Mouse (Mus musculus) G1E (cell line): Measurements from ENCODE around the gene Mxd1. TPM values are rescaled to one million over a fixed set of nuclear protein-coding genes. Genes with fewer than 3 reads are reported as not detected.

Experiments
- ATAC-seq: 2 replicates; pipeline ENCODE4 v1.8.0; 2016; ENCODE audit warnings: mild to moderate bottlenecking; ENCODE audit not compliant: insufficient number of reproducible peaks, poor library complexity, low FRiP score, severe bottlenecking; ENCODE audit errors: extremely low read depth
- DNase-seq: peaks from one replicate; pipeline ENCODE4 v3.0.0; 2012; ENCODE audit warnings: low spot score
- H3K27me3 ChIP-seq: 2 replicates; pipeline ENCODE4 v1.6.1; 2012; ENCODE audit warnings: mild to moderate bottlenecking, low read length, inconsistent platforms; ENCODE audit not compliant: insufficient read depth
- H3K36me3 ChIP-seq: replicated peaks from 2 replicates; pipeline ENCODE3; 2012; ENCODE audit warnings: mild to moderate bottlenecking, inconsistent platforms
- H3K4me1 ChIP-seq: 2 replicates; pipeline ENCODE4 v1.6.1; 2012; ENCODE audit warnings: low read depth, low read length, inconsistent platforms, mixed read lengths; ENCODE audit not compliant: insufficient read depth
- H3K4me3 ChIP-seq: 2 replicates; pipeline ENCODE4 v1.5.1; 2012; ENCODE audit warnings: low read depth, mild to moderate bottlenecking, inconsistent platforms, low read length, moderate library complexity, mixed read lengths
- H3K9me3 ChIP-seq: replicated peaks from 2 replicates; pipeline ENCODE4 v1.6.1; 2012; ENCODE audit warnings: inconsistent platforms
- CTCF ChIP-seq: IDR thresholded peaks from 2 replicates; pipeline ENCODE4 v1.5.1; 2012; ENCODE audit warnings: low read depth, low read length, inconsistent platforms, mixed read lengths
- GATA1 ChIP-seq: IDR thresholded peaks from 2 replicates; pipeline ENCODE4 v1.6.1; 2012; ENCODE audit warnings: borderline replicate concordance, low read length, inconsistent platforms, mixed read lengths
- GATA2 ChIP-seq: IDR thresholded peaks from 2 replicates; pipeline ENCODE4 v1.6.1; 2012; ENCODE audit warnings: low read depth, low read length, inconsistent platforms, borderline replicate concordance
- POLR2AphosphoS5 ChIP-seq: IDR thresholded peaks from 2 replicates; pipeline ENCODE4 v1.6.1; 2012; ENCODE audit warnings: low read depth, low read length, inconsistent platforms; ENCODE audit not compliant: insufficient replicate concordance
- TAL1 ChIP-seq: conservative IDR thresholded peaks from 2 replicates; pipeline ENCODE4 v1.6.1; 2012; ENCODE audit warnings: low read depth, low read length, inconsistent platforms, mixed read lengths
- polyA plus RNA-seq: library from polyadenylated mRNA; stranded (reverse); fragments of >175 nt; gene quantifications from 2 replicates; pipeline ENCODE4 v1.2.3, GENCODE M21; 2012
- total RNA-seq, 2 experiments: library from RNA; stranded (forward) in 1 of 2; stranded (reverse) in 1 of 2; fragments of 200-1000 nt in 1 of 2; fragments of >200 nt in 1 of 2; fragmentation: Nextera tagmentation in 1 of 2; gene quantifications; 2 replicates each; pipeline ENCODE4 v1.2.3; 2014 to 2017

Gene Mxd1
- total and polyA plus RNA-seq, 3 experiments: 6.6 to 116 (median 72.4) TPM

DNA sequence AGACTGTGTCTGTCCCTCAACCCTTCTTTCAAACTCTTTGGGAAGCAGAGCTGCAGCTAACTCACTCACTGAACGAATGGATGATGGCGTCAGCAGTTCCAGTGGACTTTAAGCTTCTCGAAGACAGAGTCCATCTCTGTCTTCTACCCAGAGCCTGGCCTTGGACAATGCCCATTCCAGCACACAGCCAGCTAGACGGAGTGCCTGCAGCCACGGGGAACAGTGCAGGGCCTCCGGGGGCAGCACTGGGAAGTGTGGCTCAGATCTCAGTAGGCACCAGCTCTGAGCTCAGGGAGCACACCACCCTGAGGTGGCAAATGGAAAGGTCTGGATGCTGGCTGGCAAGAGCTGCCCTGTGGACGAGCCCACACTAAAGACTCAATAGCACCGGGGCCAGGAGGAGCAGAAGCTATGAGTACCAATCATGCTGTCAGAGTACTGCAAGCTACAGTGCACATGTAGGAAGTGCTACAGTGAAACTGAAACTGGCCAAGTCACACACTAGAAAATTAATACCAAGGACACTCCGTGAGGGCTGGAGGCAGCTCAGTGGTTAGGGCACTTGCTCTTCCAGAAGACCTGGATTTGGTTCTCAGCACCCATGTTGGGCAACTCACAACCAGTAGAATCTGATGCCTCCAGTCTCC lies 14.6 kb downstream of the Mxd1 start:
- H3K4me3 ChIP-seq: no peak overlapping the region
- TF ChIP-seq GATA2: no peak
- TF ChIP-seq POLR2AphosphoS5: no peak
- TF ChIP-seq TAL1: no peak
- no peak for TF ChIP-seq GATA1
- no peak for TF ChIP-seq CTCF
- no peaks in the 10 kb centered on the region for H3K9me3 ChIP-seq
- DNase-seq: no peak
- no peak for ATAC-seq
- no peaks in the 10 kb centered on the region for H3K27me3 ChIP-seq
- H3K4me1 ChIP-seq: peaks cover 2% of the 10 kb centered on the region; the same call in 1 of the 2 replicates
- peaks cover 92% of the 10 kb centered on the region for H3K36me3 ChIP-seq

DNA sequence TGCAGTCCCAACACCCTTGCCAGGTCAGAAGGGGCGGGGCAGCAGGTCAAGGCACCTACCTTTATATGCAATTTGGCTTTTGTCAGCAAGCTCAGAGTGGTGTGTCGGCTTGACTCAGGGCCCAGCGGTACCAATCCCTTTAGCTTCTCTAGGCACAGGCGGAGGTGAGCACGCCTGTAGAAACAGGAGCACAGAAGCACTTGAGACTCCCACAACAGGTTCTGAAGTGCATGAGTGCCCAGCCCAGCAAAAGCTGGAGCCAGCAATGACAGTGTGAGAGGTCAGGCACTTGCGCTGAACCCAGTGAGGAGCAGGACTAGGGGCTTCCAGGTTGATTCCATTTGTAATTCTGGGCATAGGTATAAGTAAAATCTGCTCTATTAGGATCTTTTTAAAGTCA lies 15.9 kb downstream of the Mxd1 start:
- H3K9me3 ChIP-seq: no peaks in the 10 kb centered on the region
- no peaks in the 10 kb centered on the region for H3K27me3 ChIP-seq
- no peak overlapping the region for H3K4me3 ChIP-seq
- ATAC-seq (no peak), DNase-seq (no peak)
- no peak for TF ChIP-seq CTCF
- no peak for TF ChIP-seq POLR2AphosphoS5
- H3K4me1 ChIP-seq: peaks cover 2% of the 10 kb centered on the region; the same call in 1 of the 2 replicates
- H3K36me3 ChIP-seq: peaks cover 93% of the 10 kb centered on the region

DNA sequence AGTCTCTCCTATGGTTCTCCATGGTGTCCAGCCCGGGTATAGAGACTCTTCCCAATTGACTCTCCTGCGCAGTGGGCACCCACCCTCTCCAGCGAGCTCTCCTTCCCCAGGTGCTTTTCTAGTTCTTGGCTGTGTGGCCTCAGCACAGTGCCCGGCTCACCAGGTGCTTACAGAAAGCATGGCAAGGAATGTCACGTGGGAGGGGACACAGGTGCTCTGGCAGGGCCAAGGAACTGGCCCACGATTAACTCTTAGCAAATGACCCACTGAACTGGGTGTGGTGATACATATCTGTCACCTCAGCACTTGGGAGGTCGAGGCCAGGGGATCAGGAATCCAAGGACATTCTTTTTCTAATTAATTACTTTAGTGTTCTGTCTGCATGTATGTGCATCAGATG lies 22.8 kb downstream of the Mxd1 start:
- H3K27me3 ChIP-seq: no peaks in the 10 kb centered on the region
- no peaks in the 10 kb centered on the region for H3K9me3 ChIP-seq
- no peak overlapping the region for H3K4me3 ChIP-seq
- no peak for DNase-seq
- peaks cover 44% of the 10 kb centered on the region for H3K36me3 ChIP-seq
- no peak for TF ChIP-seq CTCF
- TF ChIP-seq POLR2AphosphoS5: no peak
- TF ChIP-seq TAL1: no peak
- TF ChIP-seq GATA1: no peak
- TF ChIP-seq GATA2: no peak
- ATAC-seq: no peak
- peaks cover 32% of the 10 kb centered on the region for H3K4me1 ChIP-seq

DNA sequence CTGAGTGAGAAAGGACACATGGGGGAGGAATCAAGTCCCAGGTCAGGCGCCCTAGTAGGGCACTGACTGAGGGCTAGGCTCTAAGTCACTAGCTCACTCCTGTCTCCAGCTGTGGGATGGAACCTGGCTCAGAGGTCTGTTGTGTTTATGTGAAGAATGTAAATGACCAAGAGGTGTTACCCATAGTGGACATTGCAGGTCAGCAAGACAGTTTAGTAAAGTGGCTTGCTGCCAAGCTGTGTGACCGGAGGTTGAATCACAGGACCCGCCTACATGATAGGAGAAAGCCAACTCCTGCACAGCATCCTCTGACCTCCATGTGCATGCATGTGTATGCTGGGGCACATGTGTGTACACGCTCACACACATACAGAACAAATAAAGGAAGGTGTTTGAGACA lies 23.4 kb downstream of the Mxd1 start:
- H3K4me1 ChIP-seq: peaks cover 38% of the 10 kb centered on the region
- ATAC-seq: no peak
- H3K27me3 ChIP-seq: no peaks in the 10 kb centered on the region

DNA sequence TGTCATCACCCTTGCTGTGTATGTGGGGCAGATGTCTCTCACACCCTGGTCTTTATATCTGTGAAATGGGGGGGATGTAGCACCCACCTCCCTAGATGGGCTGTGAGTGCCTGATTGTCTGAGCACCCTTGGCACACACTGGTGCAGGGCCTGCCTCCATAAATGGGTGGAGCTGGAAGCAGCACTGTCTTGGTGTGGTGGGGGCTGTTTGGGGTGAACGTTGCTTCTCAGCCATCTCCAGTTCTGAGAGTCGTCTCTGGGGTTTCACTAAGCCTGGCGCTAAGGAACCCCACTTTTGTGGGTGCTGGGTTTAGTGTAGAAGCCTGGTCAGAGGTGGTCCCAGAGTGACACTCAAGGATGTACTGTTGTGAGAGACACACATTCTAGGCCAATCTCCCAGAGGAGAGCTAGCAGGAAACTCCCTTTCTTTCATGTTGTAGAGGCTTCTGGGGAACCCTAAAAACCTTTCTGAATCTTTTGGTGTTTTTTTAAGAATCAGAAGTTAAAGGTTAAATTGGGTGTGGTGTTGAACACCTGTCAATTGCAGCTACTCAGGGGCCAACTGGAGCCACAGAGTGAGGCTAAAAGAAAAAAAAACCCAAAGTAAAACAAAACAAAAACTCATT lies 24.1 kb downstream of the Mxd1 start:
- ATAC-seq: no peak
- no peak for TF ChIP-seq TAL1
- TF ChIP-seq GATA1: no peak
- TF ChIP-seq GATA2: no peak
- no peak for TF ChIP-seq CTCF
- TF ChIP-seq POLR2AphosphoS5: no peak
- Histone ChIP-seq H3K4me1 (peaks cover 44% of the 10 kb centered on the region), H3K4me3 (no peak overlapping the region), H3K9me3 (no peaks in the 10 kb centered on the region), H3K36me3 (peaks cover 31% of the 10 kb centered on the region), H3K27me3 (no peaks in the 10 kb centered on the region)
- no peak for DNase-seq

More for the DNA sequence above, 23.4 kb downstream of the Mxd1 start:
- no peak for DNase-seq
- TF ChIP-seq TAL1: no peak
- no peak for TF ChIP-seq GATA1
- TF ChIP-seq CTCF: no peak
- no peak for TF ChIP-seq POLR2AphosphoS5
- TF ChIP-seq GATA2: no peak
- no peaks in the 10 kb centered on the region for H3K9me3 ChIP-seq
- H3K4me3 ChIP-seq: no peak overlapping the region
- peaks cover 38% of the 10 kb centered on the region for H3K36me3 ChIP-seq

DNA sequence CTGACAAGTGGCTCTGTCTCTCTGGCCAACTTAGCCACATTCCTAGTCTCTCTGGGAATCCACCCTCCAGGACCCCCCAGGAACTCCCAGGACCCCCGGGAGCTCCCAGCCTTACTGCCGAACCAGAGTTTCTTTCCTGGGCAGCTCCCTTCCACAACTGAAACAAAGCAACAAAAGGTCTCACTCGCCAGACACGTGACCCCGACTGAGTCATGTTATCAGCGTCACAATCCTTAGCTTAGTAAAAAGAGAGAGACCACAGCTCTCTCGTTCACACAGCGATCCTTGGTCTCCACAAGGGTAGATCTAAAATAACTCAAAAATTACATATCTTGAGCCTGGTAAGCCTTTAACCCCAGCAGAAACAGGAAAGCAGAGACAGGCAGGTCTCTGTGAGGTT lies 27.2 kb downstream of the Mxd1 start:
- no peak for ATAC-seq
- Histone ChIP-seq H3K4me3 (no peak overlapping the region; the same call in 1 of the 2 replicates), H3K36me3 (peaks cover 6% of the 10 kb centered on the region), H3K27me3 (no peaks in the 10 kb centered on the region), H3K9me3 (no peaks in the 10 kb centered on the region), H3K4me1 (peaks cover 70% of the 10 kb centered on the region)
- no peak for DNase-seq
- TF ChIP-seq GATA2 (no peak), TAL1 (no peak), POLR2AphosphoS5 (no peak)

DNA sequence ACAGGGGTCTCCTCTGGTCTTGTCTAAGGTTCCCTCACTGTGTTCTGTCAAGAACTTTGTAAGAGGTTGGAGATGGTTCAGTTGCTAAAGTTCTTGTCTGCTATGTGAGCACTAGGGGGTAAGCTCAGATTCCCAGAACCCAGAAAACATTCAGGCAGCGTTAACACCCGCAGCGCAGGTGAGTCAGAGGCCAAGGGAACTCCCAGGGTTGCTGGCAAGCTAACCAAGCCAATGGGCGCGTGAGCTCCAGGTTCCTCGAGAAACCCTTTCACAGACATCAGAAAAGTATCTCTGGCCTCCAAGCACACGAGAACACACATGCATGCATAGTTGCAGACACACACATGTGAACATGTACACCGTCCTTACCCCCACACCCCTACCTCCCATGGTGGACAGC lies 28.2 kb downstream of the Mxd1 start:
- peaks cover 75% of the 10 kb centered on the region for H3K4me1 ChIP-seq

More for the DNA sequence above, 28.2 kb downstream of the Mxd1 start:
- DNase-seq (no peak), ATAC-seq (no peak)
- Histone ChIP-seq H3K27me3 (no peaks in the 10 kb centered on the region), H3K4me3 (no peak overlapping the region), H3K9me3 (no peaks in the 10 kb centered on the region), H3K36me3 (peaks cover 2% of the 10 kb centered on the region)
- no peak for TF ChIP-seq POLR2AphosphoS5
- TF ChIP-seq TAL1: no peak
- no peak for TF ChIP-seq CTCF
- no peak for TF ChIP-seq GATA1
- no peak for TF ChIP-seq GATA2
